Mouse (Mus musculus) kidney, embryonic 15.5 days (tissue): Measurements from ENCODE around the gene Dip2b. TPM values are rescaled to one million over a fixed set of nuclear protein-coding genes. Genes with fewer than 3 reads are reported as not detected.

Experiments used
- ATAC-seq: fragments of 200-750 bp; cut with Nextera tagmentation; replicated peaks from 2 replicates; pipeline ENCODE4 v1.8.0; 2017; ENCODE audit warnings: moderate TSS enrichment; ENCODE audit not compliant: low FRiP score
- H3K27ac ChIP-seq: fragments of 300-500 bp; sonication (generic); 2 replicates; pipeline ENCODE4 v1.5.1; 2015; ENCODE audit warnings: mild to moderate bottlenecking, inconsistent platforms
- H3K27me3 ChIP-seq: fragments of 300-500 bp; sonication (generic); 2 replicates; pipeline ENCODE4 v1.6.1; 2015; ENCODE audit warnings: inconsistent platforms
- H3K36me3 ChIP-seq: fragments of 300-500 bp; sonication (generic); 2 replicates; pipeline ENCODE4 v1.6.1; 2015; ENCODE audit warnings: inconsistent platforms
- H3K4me1 ChIP-seq: fragments of 300-500 bp; sonication (generic); 2 replicates; pipeline ENCODE4 v1.6.1; 2015; ENCODE audit warnings: inconsistent platforms
- H3K4me2 ChIP-seq: fragments of 300-500 bp; sonication (generic); 2 replicates; pipeline ENCODE4 v1.6.1; 2015; ENCODE audit warnings: moderate library complexity, mild to moderate bottlenecking, inconsistent platforms
- H3K4me3 ChIP-seq: fragments of 300-500 bp; sonication (generic); replicated peaks from 2 replicates; pipeline ENCODE4 v1.5.1; 2015; ENCODE audit warnings: mild to moderate bottlenecking, inconsistent platforms
- H3K9ac ChIP-seq: fragments of 300-500 bp; sonication (generic); 2 replicates; pipeline ENCODE4 v1.6.1; 2015; ENCODE audit warnings: mild to moderate bottlenecking, inconsistent platforms
- H3K9me3 ChIP-seq: fragments of 300-500 bp; sonication (generic); replicated peaks from 2 replicates; pipeline ENCODE4 v1.6.1; 2016; ENCODE audit warnings: inconsistent platforms
- WGBS: fragments of 180-500 bp; shearing (Covaris S2); methylation state at CpG from one replicate; pipeline ENCODE4 v1.1.7; 2015; ENCODE audit warnings: mixed read lengths; 5-methylcytosine and 5-hydroxymethylcytosine counted together
- polyA plus RNA-seq: library from polyadenylated mRNA; unstranded; fragments of >200 nt; fragmentation: Nextera tagmentation; extraction: Ambion mirVana; gene quantifications from 2 replicates; pipeline ENCODE4 v1.2.1, GENCODE M21; 2015

Dip2b gene
- polyA plus RNA-seq, 1 experiment from 2014 or later = 11.6 TPM

GRCm38 (mm10) chr15:100175176-100175575, 136.7 kb downstream of the Dip2b start:
- peaks cover 73% of the 10 kb centered on the region for H3K36me3 ChIP-seq
- H3K4me2 ChIP-seq = no peak overlapping the region
- ATAC-seq = no peak
- 89% methylated on average over 6 of the region's 6 CpGs for WGBS
- H3K27me3 ChIP-seq = no peaks in the 10 kb centered on the region
- no peak overlapping the region for H3K9ac ChIP-seq
- no peaks in the 10 kb centered on the region for H3K4me1 ChIP-seq
- no peak overlapping the region for H3K4me3 ChIP-seq
- H3K27ac ChIP-seq = no peak overlapping the region
- H3K9me3 ChIP-seq = no peaks in the 10 kb centered on the region

- Histone ChIP-seq H3K36me3 (peaks cover 73% of the 10 kb centered on the region), H3K4me2 (no peak overlapping the region), H3K27ac (no peak overlapping the region), H3K9me3 (no peaks in the 10 kb centered on the region), H3K4me1 (no peaks in the 10 kb centered on the region), H3K4me3 (no peak overlapping the region), H3K27me3 (no peaks in the 10 kb centered on the region), H3K9ac (no peak overlapping the region)
- ATAC-seq = no peak
- WGBS = 94% methylated on average over 3 of the region's 3 CpGs
These were observed 138.7 kb downstream of the Dip2b start for GRCm38 (mm10) chr15:100177167-100177566.

- Histone ChIP-seq H3K4me2 (no peak overlapping the region), H3K9me3 (no peaks in the 10 kb centered on the region), H3K36me3 (peaks cover 73% of the 10 kb centered on the region), H3K27me3 (no peaks in the 10 kb centered on the region), H3K4me3 (no peak overlapping the region), H3K27ac (no peak overlapping the region), H3K4me1 (no peaks in the 10 kb centered on the region), H3K9ac (no peak overlapping the region)
- ATAC-seq = no peak
- WGBS = 76% methylated on average over 9 of the region's 9 CpGs
These were observed 139.1 kb downstream of the Dip2b start for GRCm38 (mm10) chr15:100177575-100177974.

GRCm38 (mm10) chr15:100178487-100178886, 140.0 kb downstream of the Dip2b start:
- Histone ChIP-seq H3K27me3 (no peaks in the 10 kb centered on the region), H3K4me1 (no peaks in the 10 kb centered on the region), H3K27ac (no peak overlapping the region), H3K9ac (no peak overlapping the region), H3K36me3 (peaks cover 73% of the 10 kb centered on the region), H3K9me3 (no peaks in the 10 kb centered on the region), H3K4me2 (no peak overlapping the region), H3K4me3 (no peak overlapping the region)
- ATAC-seq = no peak
- 56% methylated on average over 7 of the region's 7 CpGs for WGBS

GRCm38 (mm10) chr15:100179685-100180084, 141.2 kb downstream of the Dip2b start:
- H3K9me3 ChIP-seq = no peaks in the 10 kb centered on the region
- ATAC-seq = no peak
- H3K36me3 ChIP-seq = peaks cover 76% of the 10 kb centered on the region
- no peak overlapping the region for H3K4me2 ChIP-seq
- H3K27ac ChIP-seq = no peak overlapping the region
- WGBS = 92% methylated on average over 6 of the region's 6 CpGs
- no peaks in the 10 kb centered on the region for H3K27me3 ChIP-seq
- no peak overlapping the region for H3K4me3 ChIP-seq
- no peak overlapping the region for H3K9ac ChIP-seq
- H3K4me1 ChIP-seq = no peaks in the 10 kb centered on the region

- H3K9me3 ChIP-seq = no peaks in the 10 kb centered on the region
- peaks cover 76% of the 10 kb centered on the region for H3K36me3 ChIP-seq
These were observed 141.8 kb downstream of the Dip2b start for GRCm38 (mm10) chr15:100180221-100180620.

GRCm38 (mm10) chr15:100181841-100182240, 143.4 kb downstream of the Dip2b start:
- 89% methylated on average over 10 of the region's 10 CpGs for WGBS
- no peaks in the 10 kb centered on the region for H3K27me3 ChIP-seq
- no peaks in the 10 kb centered on the region for H3K9me3 ChIP-seq
- H3K27ac ChIP-seq = no peak overlapping the region
- H3K4me3 ChIP-seq = no peak overlapping the region
- no peak overlapping the region for H3K9ac ChIP-seq
- H3K4me1 ChIP-seq = no peaks in the 10 kb centered on the region
- no peak overlapping the region for H3K4me2 ChIP-seq
- H3K36me3 ChIP-seq = peaks cover 83% of the 10 kb centered on the region
- no peak for ATAC-seq

More at GRCm38 (mm10) chr15:100180221-100180620, 141.8 kb downstream of the Dip2b start:
- Histone ChIP-seq H3K4me3 (no peak overlapping the region), H3K27ac (no peak overlapping the region), H3K9ac (no peak overlapping the region), H3K4me2 (no peak overlapping the region), H3K27me3 (no peaks in the 10 kb centered on the region), H3K4me1 (no peaks in the 10 kb centered on the region)
- 89% methylated on average over 4 of the region's 4 CpGs for WGBS
- no peak for ATAC-seq

- H3K36me3 ChIP-seq = peaks cover 83% of the 10 kb centered on the region
- no peak overlapping the region for H3K9ac ChIP-seq
- no peak overlapping the region for H3K4me3 ChIP-seq
- H3K4me2 ChIP-seq = no peak overlapping the region
- H3K27ac ChIP-seq = no peak overlapping the region
- no peak for ATAC-seq
- 81% methylated on average over 28 of the region's 28 CpGs for WGBS
- H3K4me1 ChIP-seq = no peaks in the 10 kb centered on the region
- no peaks in the 10 kb centered on the region for H3K9me3 ChIP-seq
- H3K27me3 ChIP-seq = no peaks in the 10 kb centered on the region
These were observed 144.2 kb downstream of the Dip2b start for GRCm38 (mm10) chr15:100182526-100183280.

GRCm38 (mm10) chr15:100183510-100183909, 145.0 kb downstream of the Dip2b start:
- ATAC-seq = no peak
- Histone ChIP-seq H3K4me3 (no peak overlapping the region), H3K9me3 (no peaks in the 10 kb centered on the region), H3K9ac (no peak overlapping the region), H3K4me1 (no peaks in the 10 kb centered on the region), H3K27ac (no peak overlapping the region), H3K36me3 (peaks cover 88% of the 10 kb centered on the region), H3K4me2 (no peak overlapping the region), H3K27me3 (no peaks in the 10 kb centered on the region)
- 87% methylated on average over 10 of the region's 10 CpGs for WGBS

- H3K9me3 ChIP-seq = no peaks in the 10 kb centered on the region
- H3K4me2 ChIP-seq = no peak overlapping the region
- no peak overlapping the region for H3K27ac ChIP-seq
- peaks cover 92% of the 10 kb centered on the region for H3K36me3 ChIP-seq
- no peak overlapping the region for H3K9ac ChIP-seq
- no peak overlapping the region for H3K4me3 ChIP-seq
- H3K27me3 ChIP-seq = no peaks in the 10 kb centered on the region
- ATAC-seq = no peak
- peaks cover 5% of the 10 kb centered on the region; the same call in 1 of the 2 replicates for H3K4me1 ChIP-seq
- WGBS = 86% methylated on average over 5 of the region's 5 CpGs
These were observed 146.5 kb downstream of the Dip2b start for GRCm38 (mm10) chr15:100184821-100185496.

GRCm38 (mm10) chr15:100186234-100186633, 147.8 kb downstream of the Dip2b start:
- Histone ChIP-seq H3K9ac (no peak overlapping the region), H3K4me1 (peaks cover 5% of the 10 kb centered on the region; the same call in 1 of the 2 replicates), H3K27me3 (no peaks in the 10 kb centered on the region), H3K27ac (no peak overlapping the region), H3K36me3 (peaks cover 93% of the 10 kb centered on the region), H3K4me3 (no peak overlapping the region), H3K9me3 (no peaks in the 10 kb centered on the region), H3K4me2 (no peak overlapping the region)
- 91% methylated on average over 9 of the region's 9 CpGs for WGBS
- ATAC-seq = no peak

GRCm38 (mm10) chr15:100186882-100187672, 148.6 kb downstream of the Dip2b start:
- H3K9me3 ChIP-seq = no peaks in the 10 kb centered on the region
- H3K9ac ChIP-seq = no peak overlapping the region
- no peak for ATAC-seq
- no peak overlapping the region for H3K4me3 ChIP-seq
- H3K27ac ChIP-seq = no peak overlapping the region
- H3K36me3 ChIP-seq = peaks cover 93% of the 10 kb centered on the region
- H3K4me1 ChIP-seq = peaks cover 5% of the 10 kb centered on the region; the same call in 1 of the 2 replicates
- no peak overlapping the region for H3K4me2 ChIP-seq
- H3K27me3 ChIP-seq = no peaks in the 10 kb centered on the region
- 93% methylated on average over 8 of the region's 8 CpGs for WGBS
